Mouse (Mus musculus) NIH3T3 (cell line): ENCODE data around the gene Gm10058.
"Not testable (repeated sequence)": the region's sequence is repeated elsewhere in the genome, so short reads cannot be mapped to it uniquely, and the experiment has no call there.

Experiments
- DNase-seq: peaks from one replicate; pipeline ENCODE4 v3.0.0-alpha.2; 2012; ENCODE audit warnings: low read depth

Gene Gm10058

DNA sequence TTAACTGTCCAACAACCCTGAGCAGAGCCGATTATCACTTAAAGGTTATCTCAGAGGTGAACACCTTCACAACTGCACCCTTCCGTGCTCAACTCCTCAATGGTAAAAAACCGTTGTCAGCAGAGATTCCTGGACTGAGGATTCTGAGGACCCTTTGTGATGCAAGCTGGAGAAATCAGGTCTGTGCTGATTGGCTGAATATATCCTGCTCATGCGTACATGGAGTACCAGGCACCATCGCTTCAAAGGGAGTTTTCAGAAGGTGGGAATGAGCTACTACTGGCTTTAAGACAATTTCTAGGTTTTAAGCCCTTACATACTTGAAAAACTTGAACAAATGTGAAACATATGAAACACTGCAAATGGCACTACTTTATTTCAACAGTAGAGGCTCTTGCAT is at the start of gene Gm10058:
TSS of gene Gm10058 (minus strand) at position 101 of the 400 bp plus-strand sequence.
- DNase-seq = not testable (repeated sequence)
